Mouse (Mus musculus): Measurements from ENCODE around the gene Serinc5. TPM values are rescaled to one million over a fixed set of nuclear protein-coding genes. Genes with fewer than 3 reads are reported as not detected.

Serinc5 gene
- total RNA-seq, 2 experiments from 2014 or later, result 70.0 to 72.2 TPM

DNA sequence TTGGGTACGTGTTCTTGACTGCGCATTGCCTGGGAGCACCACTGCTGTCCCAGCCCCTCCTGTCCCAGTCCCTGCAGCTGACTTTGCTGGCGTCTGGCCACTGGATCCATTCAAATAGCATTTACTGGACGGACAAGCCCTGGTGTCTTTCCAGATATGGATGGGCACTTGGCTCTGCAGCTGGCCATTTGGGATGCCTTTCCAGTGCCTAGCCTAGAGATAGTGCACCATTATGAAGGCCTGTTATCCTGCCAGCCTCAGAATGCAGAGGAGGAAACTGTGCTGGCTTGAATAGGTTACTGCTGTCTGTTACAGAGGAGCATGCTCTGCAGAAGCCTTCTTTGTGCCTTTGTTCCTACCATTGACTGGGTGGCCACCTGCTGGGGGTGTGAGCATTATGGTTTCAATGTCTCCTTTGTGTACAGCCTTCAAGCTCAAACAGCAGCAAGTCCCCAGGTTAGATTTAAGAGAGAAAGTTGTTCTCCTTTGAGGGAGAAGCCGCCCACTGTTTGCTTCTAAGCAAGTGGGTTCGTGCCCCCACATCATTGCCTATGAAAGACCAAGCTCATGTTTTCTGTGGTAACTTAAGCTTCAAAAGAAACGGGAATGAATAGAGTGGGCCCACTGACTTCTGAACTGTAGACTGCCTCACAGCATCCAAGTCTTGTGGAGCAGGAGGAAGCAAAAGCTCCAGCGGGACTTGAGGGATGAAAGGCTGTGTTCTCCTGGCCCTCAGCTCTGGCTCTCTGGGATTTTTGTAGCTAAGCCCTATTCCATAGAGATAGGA lies 92.5 kb downstream of the Serinc5 start:
- peak; percentile 34 to 83 for DNase-seq (ENCODE audit: low spot score in 2 of 2)

DNA sequence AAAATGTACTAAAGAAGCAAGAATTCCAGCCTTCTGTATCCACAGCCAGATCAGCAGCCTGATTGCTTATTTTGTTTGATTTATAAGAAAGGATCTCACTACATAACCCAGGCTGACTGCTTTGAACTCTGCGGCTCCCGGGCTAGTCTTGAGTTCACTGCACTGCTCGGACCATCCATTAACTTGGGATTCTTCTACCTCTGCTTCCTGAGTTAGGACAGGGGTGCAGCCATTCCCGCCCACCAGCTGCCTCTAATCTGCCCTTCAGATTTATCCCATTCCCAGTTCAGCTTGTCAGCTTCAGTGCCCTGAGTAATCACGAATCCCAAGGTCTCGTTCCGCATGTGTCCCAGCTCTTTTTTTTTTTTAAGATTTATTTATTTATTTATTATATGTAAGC lies 93.3 kb downstream of the Serinc5 start:
- no peak for DNase-seq (ENCODE audit: low spot score in 2 of 2)

GRCm38 (mm10) chr13:92705016-92705535 lies 94.2 kb downstream of the Serinc5 start:
- no peak for DNase-seq (ENCODE audit: low spot score in 2 of 2)

GRCm38 (mm10) chr13:92706342-92707061 lies 95.6 kb downstream of the Serinc5 start:
- no peak for DNase-seq (ENCODE audit: low spot score in 2 of 2)

- no peak for DNase-seq (ENCODE audit: low spot score in 2 of 2)
Observed at GRCm38 (mm10) chr13:92707941-92708340, 97.0 kb downstream of the Serinc5 start.

GRCm38 (mm10) chr13:92708466-92708865 lies 97.6 kb downstream of the Serinc5 start:
- no peak for DNase-seq (ENCODE audit: low spot score in 2 of 2)

GRCm38 (mm10) chr13:92709535-92709934 lies 98.6 kb downstream of the Serinc5 start:
- no peak for DNase-seq (ENCODE audit: low spot score in 2 of 2)

GRCm38 (mm10) chr13:92710361-92710760 lies 99.5 kb downstream of the Serinc5 start:
- DNase-seq (ENCODE audit: low spot score in 2 of 2), result no peak

DNA sequence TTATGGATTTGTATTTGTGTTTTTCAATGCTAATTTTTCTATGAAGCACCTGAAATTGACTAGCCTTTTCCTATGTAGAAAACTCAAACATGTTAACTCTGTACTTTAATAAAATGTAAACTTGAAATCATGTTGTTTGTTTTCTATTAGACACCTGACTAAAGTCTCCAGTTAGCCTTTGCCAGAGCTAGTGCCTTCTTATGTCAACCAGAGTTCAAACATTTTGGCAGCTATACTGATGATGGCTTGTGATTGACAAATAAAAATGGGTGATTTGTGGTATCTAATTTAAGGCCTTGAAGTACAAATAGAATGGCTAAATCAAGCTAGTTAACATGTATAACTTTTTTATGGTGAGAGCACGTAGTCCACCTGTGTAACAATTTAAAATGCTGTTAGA lies 100.9 kb downstream of the Serinc5 start:
- DNase-seq (ENCODE audit: low spot score in 2 of 2), result no peak

DNA sequence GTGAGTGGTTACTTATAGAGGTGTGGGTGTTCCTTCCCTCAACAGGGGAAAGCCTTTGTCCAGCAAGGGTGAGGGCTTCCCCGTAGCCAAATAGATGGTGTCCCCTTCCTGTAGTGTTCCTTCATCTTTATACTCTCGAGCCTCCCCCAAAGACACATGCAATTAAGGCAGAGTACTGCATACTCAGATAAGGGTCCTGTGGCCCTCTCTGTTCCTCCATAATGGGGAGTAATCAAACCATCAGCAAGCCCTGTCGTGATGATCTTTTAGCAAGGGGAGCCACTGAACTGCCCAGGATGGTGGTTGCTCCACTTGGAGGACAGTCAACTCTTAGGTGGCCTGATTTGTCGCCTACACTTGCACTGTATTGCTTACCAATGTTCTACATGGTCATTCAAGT lies 101.7 kb downstream of the Serinc5 start:
- DNase-seq (ENCODE audit: low spot score in 2 of 2), result no peak

- DNase-seq (ENCODE audit: low spot score in 2 of 2), result no peak
Observed at GRCm38 (mm10) chr13:92717851-92718665, 107.2 kb downstream of the Serinc5 start.

DNA sequence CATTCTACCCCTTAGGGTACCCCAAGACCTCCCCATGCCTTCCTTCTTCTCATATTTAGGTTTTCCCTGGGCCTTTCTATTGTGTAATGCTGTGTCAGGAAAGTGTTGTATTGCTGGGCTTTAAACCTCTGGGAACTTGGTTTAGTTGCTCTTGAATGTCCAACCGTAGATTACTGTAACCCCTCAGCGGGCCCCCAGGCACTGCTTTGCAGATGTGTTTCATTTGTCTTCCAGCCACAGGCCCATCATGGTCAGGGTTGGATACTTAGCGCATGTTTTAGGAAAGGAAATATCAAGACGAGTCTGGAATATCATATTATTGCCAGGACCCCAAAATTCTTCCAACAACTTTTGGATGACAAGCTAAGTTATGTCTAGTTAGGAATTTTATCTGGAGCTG lies 110.1 kb downstream of the Serinc5 start:
- no peak for DNase-seq (ENCODE audit: low spot score in 2 of 2)

GRCm38 (mm10) chr13:92722389-92722788 lies 111.5 kb downstream of the Serinc5 start:
- no peak for DNase-seq (ENCODE audit: low spot score in 2 of 2)

DNA sequence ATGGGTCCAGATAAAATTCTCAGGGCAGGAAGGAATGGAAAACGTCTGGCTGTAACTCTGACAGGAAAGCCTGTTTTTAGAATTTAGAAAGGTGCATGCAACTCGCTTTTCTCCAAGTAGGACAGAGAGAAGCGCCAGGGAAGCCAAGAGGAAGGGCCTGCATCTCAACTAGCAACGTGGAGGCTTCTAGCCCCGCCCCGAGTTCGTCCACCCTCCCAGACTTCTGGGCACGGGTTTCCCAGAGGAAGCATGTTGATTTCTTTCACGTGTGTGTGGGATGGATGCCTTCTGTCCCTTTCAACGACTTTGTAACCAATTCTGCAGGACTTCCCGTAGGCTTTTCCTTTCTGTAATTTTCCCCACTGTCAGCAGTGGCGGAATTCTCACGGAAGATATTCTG lies 118.9 kb downstream of the Serinc5 start:
- no peak for DNase-seq (ENCODE audit: low spot score in 2 of 2)

DNA sequence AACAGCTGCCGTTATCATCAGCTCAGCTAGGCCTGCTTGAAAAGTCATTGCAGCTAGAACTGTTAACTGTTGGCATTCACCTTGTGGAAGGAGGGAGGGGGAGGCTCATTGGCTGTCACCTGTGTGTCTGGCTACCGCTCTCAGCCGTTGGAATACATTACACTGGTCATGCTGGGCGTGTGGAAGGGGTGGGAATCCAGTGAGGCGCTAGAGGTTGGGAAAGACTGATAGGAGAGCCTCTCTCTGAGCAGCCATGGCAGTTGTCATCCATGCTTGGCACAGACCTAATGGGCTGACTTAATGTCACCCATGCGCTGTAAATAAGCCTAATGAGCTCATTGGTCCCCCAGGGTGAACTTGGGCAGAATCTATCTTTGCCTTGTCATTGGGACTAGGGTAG lies 120.9 kb downstream of the Serinc5 start:
- DNase-seq (ENCODE audit: low spot score in 2 of 2), result no peak

- DNase-seq (ENCODE audit: low spot score in 2 of 2), result no peak
Observed at GRCm38 (mm10) chr13:92732836-92733235, 121.9 kb downstream of the Serinc5 start.

DNA sequence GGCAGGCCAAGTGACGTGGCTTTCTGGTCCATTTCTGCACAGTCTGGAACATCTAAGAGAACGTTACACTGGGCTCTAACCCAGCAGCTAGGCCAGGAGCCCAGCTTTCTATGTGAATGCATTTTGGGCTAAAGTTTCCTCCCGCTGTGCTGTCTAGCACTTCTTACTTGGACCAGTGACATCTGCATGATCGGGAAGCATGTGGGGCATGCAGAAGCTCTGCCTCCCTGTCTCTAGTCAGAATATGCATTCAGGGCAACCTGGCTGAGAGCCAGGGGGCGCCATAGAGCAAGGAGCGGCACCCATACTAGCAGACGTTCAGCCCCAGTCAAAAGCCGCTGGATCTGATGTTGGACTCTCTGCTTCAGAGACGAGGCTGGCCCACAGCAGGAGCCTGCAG lies 122.4 kb downstream of the Serinc5 start:
- peak; percentile 69 to 70 for DNase-seq (ENCODE audit: low spot score in 2 of 2)

GRCm38 (mm10) chr13:92733741-92734140 lies 122.8 kb downstream of the Serinc5 start:
- peak; percentile 67 to 87 for DNase-seq (ENCODE audit: low spot score in 2 of 2)

- DNase-seq (ENCODE audit: low spot score in 2 of 2), result no peak
Observed at GRCm38 (mm10) chr13:92735693-92736092, 124.8 kb downstream of the Serinc5 start.

DNA sequence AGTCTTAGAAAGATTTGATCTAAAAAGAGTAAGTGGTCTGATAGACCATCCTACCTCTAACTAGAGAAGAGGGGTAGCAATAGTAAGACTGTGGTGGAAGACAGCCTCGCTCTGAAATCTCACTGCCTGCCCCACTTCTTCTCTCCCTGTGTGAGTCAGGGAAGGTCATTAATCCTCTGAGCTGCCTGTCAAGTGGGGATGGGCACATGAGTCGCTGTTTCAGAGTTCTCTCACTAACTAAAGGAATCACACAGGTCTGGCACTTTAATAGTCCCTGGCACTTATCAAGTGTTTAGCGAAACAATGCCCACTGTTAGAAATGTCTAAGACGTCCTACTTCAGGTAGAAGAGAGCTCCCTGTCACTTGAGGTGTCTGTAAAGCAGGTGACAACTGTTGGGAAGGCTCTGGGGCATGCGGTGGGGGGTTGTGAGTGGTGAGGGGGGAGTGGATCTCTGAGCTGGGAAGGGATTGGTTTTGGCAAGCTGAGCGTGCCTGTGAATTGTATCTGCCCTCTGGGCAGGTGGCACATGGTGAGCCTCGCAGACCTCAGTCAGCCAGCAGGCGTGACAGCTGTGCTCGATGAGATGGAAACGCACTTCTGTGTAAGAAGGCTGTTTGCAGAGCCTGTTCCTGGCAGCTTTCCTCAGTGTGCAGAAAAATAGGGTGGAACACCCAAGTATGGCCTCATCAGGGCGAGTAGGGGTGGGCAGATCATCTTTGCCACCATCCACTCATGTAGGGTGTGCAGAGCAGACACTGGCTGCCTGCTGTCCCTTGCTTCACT lies 125.8 kb downstream of the Serinc5 start:
- DNase-seq (ENCODE audit: low spot score in 2 of 2), result peak; percentile 63 to 65

DNA sequence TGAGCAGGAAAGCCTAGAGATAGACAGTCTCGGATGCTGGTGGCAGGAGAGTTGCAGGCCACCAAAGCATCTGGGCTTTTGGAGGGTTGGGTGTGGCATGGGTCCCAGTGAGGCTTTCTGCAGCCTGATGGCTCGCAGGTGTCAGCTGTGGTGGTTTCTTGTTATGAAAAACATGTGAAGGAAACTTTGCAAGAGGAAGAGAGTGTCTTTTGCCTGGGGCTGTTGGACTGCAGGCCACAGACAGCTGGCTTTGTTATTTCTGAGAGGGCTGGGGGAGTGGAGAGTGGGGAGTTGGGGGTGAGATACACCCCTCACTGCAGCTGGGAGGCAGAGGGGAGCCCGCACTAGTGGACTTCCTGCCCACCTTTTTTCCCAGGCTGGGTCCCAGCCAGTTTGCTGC lies 127.9 kb downstream of the Serinc5 start:
- DNase-seq (ENCODE audit: low spot score in 2 of 2), result no peak

Data from layer of hippocampus, postnatal 14 days (tissue).